Mouse (Mus musculus) neural tube, embryonic 10.5 days (tissue): ENCODE data around the gene Crygb.
"Not testable (repeated sequence)": the region's sequence is repeated elsewhere in the genome, so short reads cannot be mapped to it uniquely, and the experiment has no call there.

Source experiments
- DNase-seq: peaks from one replicate; pipeline ENCODE4 v3.0.0-alpha.2; 2017; ENCODE audit warnings: low spot score; ENCODE audit errors: extremely low spot score

Gene Crygb

DNA sequence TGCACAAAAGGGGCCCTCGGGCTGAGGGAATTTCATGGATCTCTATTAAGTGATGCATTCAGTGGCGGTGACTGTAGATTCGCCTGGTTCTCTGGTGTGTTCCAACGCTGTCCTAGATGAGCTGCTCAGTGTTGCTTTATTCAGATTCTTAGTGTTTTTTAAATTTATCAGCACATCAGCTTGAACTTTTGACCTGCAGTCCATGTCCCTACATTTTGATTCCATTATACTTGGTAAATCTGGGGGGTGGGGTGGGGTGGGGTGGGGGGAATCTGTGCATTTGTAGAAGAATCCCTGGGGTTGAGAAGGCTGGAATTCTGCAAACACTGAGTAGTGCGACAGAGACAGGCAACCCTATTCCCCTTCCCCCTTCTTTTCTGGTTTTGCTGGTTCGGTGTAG lies 8.5 kb downstream of the Crygb start, which contains the start of gene Crygc:
Crygc (minus strand) TSS at position 101 of the 400 bp plus-strand sequence.
- no peak for DNase-seq

DNA sequence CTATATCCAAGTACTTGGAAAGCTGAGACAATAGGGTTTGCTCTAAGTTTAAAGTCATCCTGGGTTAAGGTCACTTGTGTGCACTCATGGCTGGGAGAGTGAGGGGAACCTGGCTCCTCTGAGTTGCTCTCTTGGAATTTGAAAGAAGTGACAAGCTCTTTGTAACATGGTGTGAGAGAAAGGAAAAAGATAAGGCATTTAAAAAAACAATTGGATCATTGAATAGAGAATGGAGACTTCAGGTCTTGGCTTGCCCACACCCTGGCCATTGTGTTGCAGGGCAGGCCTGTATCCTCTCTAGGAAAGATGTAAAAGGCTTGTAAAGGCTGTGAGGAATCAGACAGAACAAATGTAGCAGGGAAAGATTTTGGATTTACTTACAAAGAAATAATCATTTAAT lies 14.2 kb downstream of the Crygb start:
- no peak for DNase-seq

DNA sequence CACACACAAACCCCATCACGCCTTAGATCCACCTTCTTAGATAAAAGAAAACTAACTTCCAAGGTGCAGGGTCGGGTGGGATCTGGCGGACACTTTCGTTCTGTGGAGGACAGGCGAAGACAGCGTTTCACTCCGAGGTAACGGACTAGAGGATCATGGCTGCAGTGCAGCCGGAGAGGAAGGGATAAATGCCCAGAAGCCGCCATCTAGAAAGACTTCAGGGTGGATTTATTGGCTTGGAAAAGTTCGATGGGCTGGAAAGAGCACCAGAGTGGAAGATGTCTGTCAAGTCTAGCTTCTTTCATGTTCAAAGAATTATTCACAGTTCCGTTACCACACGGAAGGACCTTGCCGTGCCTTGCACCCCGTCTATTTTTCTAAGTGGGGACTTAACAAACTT lies 17.9 kb downstream of the Crygb start:
- DNase-seq: no peak

DNA sequence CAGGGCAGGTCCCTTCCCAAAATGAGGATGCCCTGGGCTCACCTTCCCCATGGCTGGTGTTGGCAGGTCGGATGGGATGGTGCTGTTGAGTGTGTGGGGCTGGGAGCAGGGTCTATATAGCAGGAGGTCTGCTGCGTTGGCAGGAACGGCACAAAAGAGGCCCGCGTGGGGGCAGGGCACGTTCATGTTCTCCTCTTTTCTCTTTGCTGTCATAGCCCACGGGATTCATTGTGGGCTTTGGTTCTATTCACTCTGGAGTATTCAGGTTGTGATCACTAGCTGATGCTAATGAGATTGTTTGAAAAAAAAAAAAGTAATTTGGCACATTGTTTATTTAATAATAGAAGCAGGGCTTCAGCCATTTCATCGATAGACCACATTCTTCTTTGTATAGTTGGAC lies 18.7 kb downstream of the Crygb start, which contains the start of gene Crygd:
Crygd (minus strand) TSS at position 101 of the 400 bp plus-strand sequence.
- no peak for DNase-seq

DNA sequence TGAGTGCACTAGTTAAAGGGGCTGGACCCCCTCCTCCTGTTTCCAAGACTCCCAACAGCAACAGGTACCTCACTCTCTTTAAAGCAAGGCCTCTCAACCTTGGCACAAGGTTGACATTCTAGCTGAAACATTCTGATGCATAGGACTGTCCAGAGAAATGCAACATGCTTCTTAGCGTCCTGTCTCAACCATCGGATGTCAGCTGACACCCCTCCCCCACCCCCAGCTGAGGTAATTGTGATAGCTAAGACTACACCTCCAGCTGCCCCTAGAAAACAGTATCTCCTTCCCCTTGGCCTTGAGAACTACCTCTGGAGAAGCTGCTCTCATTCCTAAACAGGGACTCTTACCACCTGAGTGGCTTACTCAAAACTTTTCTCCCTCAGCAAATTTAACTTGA lies 29.9 kb downstream of the Crygb start:
- no peak for DNase-seq

DNA sequence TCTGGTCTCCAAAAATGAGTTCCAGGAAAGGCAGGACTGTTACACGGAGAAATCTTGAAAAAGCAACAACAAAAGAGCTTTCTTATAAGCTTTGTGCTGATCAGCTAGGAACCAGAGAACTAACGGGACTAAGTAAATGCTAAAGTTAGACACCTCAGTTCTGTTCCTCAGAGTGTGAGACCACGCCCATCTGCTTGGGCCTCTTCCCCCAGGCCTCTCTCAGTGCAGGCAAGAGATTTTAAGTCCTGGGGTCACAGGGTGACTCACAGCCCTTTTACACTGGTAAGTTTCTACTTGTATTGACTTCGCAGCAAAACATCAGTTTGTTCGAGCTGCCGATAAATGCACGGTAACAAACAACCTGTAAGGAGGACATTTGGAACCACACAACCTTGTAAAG lies 30.4 kb downstream of the Crygb start:
- DNase-seq: no peak

DNA sequence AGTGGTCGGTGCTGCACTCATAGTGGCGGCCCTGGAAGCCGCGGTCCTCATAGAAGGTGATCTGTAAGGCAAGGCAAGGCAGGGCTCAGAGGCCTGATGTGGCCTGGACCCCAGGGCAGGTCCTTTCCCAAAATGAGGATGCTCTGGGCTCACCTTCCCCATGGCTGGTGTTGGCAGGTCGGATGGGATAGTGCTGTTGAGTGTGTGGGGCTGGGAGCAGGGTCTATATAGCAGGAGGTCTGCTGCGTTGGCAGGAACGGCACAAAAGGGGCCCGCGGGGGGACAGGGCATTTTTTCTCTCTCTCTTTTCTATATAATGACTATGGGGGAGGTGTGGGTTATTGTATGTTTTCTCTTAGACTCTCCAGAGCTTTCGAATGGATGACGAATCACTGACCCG lies 31.1 kb downstream of the Crygb start, which contains the start of gene Cryge:
Cryge (minus strand) TSS at position 198 of the 400 bp plus-strand sequence.
- DNase-seq: not testable (repeated sequence)

DNA sequence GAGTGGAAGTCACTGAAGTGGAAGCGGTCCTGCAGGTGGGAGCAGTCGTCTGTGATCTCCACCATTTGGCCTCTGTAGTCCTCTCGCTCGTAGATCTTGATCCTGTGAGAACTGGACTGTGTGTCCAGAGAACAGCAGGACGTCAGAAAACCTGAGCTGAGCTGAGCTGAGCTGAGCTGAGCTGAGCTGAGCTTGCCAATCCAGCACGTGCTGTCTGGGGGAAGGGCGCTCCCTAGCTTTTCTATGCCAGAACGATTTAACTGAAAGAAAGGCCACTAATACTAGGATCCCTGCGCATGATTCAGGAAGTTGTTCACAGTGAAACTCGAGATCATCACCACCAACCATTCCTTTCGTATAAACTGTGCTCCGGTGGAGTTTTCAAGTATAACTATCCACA lies 33.3 kb downstream of the Crygb start:
- DNase-seq: no peak

DNA sequence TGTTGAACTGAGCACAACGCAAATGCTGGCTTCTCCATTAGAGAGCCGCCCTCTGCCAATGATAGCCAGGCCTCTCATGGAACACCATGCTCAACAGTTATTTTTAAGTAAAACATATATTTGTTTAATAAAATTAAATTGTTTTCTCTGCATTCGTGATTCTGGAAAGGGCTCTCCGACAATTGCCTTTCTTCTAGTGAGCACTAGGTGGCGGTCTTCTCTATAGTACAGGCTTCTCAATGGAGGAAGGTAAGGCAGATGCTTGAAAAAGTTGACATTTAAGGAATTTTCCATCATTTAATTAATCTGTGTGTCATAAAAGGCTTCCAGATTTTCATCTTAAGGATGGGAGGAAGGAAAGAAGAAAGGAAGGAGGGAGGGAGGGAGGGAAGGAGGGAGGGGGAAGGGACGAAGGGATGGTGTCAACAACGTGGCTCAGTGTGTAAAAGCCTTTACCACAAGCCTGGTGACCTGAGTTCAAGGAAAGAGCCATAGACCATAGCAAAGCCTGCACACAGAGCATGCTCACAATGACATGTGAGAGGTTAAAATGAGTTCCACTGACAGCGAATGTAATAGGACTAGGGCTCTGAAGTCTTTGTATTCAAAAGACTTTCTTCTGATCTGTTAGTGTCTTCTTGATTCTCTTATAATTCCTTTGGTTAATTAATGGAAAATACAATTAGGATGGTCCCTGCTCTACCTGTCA lies 35.5 kb downstream of the Crygb start:
- DNase-seq: no peak

DNA sequence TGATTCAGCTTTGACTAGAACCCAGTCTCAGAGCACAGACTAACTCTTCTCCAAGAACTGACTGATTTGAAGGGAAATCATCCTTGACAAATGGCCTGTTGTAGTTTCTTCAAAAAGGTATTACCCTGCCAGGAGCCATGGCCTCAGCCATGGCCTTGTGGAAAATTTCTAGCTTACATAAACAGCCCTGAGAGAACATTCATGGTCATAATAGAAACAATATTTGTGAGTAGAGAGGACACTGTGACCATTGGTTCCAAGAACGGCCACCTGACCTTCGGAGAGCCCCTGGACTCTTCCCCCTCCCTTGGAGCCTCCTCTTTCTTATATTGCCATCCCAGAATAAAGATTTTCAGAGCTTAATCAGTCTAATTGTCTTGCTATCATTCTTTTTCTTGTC lies 38.7 kb downstream of the Crygb start:
- no peak for DNase-seq

DNA sequence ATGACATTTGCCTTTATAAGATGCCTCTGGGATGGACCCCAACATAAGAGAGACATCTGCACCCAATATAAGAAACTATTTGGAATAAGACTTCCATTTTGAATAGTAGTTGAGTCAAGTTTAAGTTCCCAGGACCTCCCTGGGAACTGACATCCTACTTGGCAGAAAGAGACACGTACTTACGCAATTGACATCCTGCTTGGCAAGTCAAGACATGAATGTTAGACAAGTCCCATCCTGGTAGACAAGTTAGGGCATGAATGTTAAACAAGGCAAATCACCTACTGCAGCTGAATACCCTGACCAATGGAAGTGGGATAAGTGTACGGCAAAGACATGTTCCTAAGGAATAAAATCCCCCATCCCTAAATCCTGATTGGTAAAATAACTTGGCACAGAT lies 40.3 kb downstream of the Crygb start:
- no peak for DNase-seq

DNA sequence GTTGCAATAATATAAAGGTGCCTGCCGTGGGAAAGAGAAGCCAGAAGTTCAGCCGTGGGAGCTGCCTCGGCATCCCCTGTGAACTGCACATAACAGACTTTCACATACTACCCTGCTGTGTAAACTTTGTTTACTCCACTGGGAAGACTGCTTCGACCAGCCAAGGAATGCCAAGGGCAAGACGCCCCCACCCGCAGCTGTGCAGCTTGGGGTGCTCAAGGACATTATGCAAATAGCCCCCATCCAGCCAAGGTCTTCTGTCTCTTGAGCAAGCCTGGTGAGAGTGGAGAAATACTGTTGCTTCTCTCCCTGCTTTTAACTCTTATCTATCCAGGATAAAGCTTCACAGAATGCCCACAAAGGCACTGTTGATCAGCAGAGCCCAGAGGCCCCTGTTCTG lies 41.3 kb downstream of the Crygb start:
- no peak for DNase-seq

DNA sequence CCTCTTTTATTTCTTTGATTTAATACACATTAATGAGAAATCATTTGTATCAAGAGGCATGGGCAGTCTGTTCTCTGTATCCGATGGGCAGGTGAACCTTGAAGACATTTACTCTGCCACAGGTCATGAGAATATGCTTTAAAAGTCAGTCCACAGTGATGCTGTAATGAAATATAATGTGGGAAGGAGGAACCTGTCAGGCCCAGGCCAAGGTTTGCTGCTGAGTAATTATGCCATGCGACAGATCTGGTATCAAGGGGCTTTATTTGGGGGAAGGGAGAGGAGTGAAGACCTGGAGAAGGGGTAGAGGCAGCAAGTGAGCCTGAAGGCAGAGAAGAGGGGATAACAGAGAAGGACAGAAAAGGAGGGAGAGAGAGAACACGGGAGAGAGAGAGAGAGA lies 42.4 kb downstream of the Crygb start:
- DNase-seq: no peak

DNA sequence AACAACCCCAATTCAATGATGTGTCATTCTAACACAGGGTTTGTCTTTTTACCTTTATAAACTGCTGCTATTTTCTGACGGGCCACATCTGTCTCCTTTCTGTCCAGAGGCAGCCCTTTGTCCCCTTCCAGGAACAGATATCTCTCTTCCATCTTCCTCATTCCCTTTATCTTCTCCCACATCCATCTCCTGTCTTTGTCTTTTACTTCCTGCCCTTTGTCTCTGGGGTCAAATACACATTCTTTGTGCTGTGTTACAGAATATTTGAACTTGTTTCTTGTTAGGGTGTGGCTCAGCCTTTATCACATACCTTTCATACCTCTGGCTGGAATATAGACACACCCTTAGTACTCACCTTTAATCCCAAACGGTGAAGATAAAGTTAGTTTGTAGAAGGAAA lies 44.5 kb downstream of the Crygb start:
- no peak for DNase-seq

DNA sequence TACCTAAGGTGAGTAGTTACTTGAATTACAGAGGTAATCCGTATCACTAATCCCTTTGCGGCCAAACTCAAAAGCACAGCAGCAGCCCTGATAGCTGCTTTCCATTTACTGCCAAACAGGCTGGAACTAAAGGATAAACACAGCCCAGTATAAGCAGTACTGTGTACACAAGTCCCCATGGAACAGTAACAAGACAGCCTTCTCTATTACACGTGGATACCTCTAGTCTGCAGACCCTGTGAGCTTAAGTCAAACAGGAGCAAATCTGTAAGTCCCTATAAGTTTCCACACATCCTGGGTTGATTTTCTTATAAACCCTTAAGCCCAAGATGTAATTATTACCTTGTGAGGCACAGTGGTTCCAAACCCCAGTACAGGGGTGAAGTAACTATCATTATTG lies 46.6 kb downstream of the Crygb start:
- DNase-seq: no peak

DNA sequence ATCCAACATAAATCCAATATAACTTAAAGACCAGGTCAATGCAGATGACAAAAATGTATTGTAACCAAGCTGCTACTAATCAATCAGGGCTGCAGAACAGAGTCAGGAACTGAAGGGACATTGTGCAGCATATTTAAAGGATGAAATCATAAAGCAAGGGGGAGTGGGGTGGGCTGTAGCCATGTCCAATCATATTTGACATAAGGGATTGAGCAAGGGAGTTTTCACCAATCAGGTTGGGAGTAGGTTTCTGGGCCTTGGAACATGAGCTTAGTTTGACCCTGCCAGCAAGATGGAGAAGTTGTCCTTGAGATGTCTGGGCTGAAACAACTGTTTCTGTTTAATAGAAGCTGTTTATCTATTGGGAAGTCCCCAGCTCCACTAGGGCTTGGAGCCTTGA lies 49.4 kb downstream of the Crygb start, which contains the start of gene Akr1cl:
Akr1cl (minus strand) TSS at position 119 of the 400 bp plus-strand sequence.
- DNase-seq: no peak
